Mouse (Mus musculus) hindbrain, embryonic 10.5 days (tissue): ENCODE data around the gene Hist2h3c1. TPM values are rescaled to one million over a fixed set of nuclear protein-coding genes. Genes with fewer than 3 reads are reported as not detected.

Experiments
- DNase-seq: peaks from one replicate; pipeline ENCODE4 v3.0.0-alpha.2; 2017; ENCODE audit warnings: low spot score
- H3K27ac ChIP-seq: fragments of 300-500 bp; sonication (generic); 2 replicates; pipeline ENCODE4 v1.5.1; 2016; ENCODE audit warnings: mild to moderate bottlenecking, moderate library complexity
- H3K27me3 ChIP-seq: fragments of 300-500 bp; sonication (generic); 2 replicates; pipeline ENCODE4 v1.6.1; 2016; ENCODE audit warnings: mild to moderate bottlenecking; ENCODE audit not compliant: poor library complexity, insufficient read depth, severe bottlenecking
- H3K36me3 ChIP-seq: fragments of 300-500 bp; sonication (generic); 2 replicates; pipeline ENCODE4 v1.6.1; 2016; ENCODE audit warnings: mild to moderate bottlenecking, moderate library complexity
- H3K4me1 ChIP-seq: fragments of 300-500 bp; sonication (generic); replicated peaks from 2 replicates; pipeline ENCODE4 v1.6.1; 2016; ENCODE audit warnings: mild to moderate bottlenecking
- H3K4me3 ChIP-seq: fragments of 300-500 bp; sonication (generic); 2 replicates; pipeline ENCODE4 v1.5.1; 2016; ENCODE audit warnings: mild to moderate bottlenecking, moderate library complexity
- H3K9me3 ChIP-seq: fragments of 300-500 bp; sonication (generic); 2 replicates; pipeline ENCODE4 v1.6.1; 2016; ENCODE audit warnings: mild to moderate bottlenecking, moderate library complexity
- WGBS: fragments of 180-500 bp; shearing (Covaris S2); methylation state at CpG from one replicate; pipeline ENCODE4 v1.1.7; 2016; 5-methylcytosine and 5-hydroxymethylcytosine counted together
- polyA plus RNA-seq: library from polyadenylated mRNA; unstranded; fragments of >200 nt; fragmentation: Nextera tagmentation; extraction: Ambion mirVana; gene quantifications from 2 replicates; pipeline ENCODE4 v1.2.1, GENCODE M21; 2016

The Hist2h3c1 gene
- polyA plus RNA-seq, 1 experiment from 2014 or later = 0.42 TPM

DNA sequence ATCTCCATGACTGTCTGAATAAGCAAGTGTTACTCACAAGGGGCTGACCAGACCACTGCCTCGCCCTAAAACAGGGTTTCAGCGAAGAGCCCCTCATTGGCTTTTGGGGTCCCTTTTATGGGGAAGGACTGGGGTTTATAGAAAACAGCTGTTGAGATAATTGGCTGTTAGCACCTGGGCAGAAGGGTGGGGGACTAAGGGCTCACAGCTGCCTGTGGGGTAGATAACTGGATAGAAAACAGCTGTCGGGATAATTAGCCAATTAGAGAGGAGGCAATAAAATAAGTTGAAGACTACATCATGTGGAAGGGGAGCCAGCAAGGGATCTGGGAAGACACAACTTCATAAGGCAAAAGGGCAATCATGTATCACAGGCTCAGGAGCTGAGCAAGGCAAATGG is 4.4 kb downstream of the Hist2h3c1 start:
- peaks cover 33% of the 10 kb centered on the region for H3K4me1 ChIP-seq
- no peaks in the 10 kb centered on the region for H3K27me3 ChIP-seq
- no peaks in the 10 kb centered on the region for H3K36me3 ChIP-seq
- WGBS = 87% methylated on average over 3 of the region's 3 CpGs
- no peaks in the 10 kb centered on the region for H3K9me3 ChIP-seq
- no peak overlapping the region for H3K27ac ChIP-seq
- no peak overlapping the region for H3K4me3 ChIP-seq
- DNase-seq = no peak

GRCm38 (mm10) chr3:96251787-96252186 is 5.3 kb downstream of the Hist2h3c1 start:
- H3K27me3 ChIP-seq = no peaks in the 10 kb centered on the region
- no peaks in the 10 kb centered on the region for H3K36me3 ChIP-seq
- no peak for DNase-seq
- H3K4me3 ChIP-seq = no peak overlapping the region
- H3K4me1 ChIP-seq = peaks cover 33% of the 10 kb centered on the region
- H3K9me3 ChIP-seq = no peaks in the 10 kb centered on the region
- H3K27ac ChIP-seq = no peak overlapping the region
- WGBS = 94% methylated on average over 3 of the region's 3 CpGs

DNA sequence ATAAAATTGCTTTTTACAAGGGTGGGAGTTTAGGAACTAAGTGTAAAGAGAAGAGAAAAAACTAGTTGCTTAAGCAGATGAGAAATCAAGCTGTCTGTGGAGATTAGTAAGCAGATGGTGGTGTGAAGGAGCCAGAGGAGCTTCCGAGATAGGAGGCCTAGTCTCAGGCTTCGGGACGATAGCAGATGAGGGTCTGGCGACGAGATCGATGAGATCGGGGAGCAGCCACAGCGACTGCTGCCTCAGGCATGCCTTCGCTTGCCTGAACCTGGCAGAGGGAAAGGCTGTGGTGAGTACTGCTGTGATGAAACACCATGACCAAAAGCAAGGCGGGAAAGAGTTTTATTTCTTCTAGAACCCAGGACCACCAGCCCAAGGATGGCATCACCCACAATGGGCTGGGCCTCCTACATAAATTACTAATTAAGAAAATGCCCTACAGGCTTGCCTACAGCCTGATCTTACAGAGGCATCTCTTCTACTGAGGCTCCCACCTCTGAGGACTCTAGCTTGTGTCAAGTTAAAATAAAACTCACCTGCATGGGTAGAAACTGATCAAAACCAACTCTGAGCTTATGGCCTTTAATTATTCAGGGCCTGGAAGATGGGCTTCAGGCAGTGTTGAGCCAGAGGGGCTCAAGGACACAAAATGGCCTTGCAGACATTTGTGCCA is 8.3 kb downstream of the Hist2h3c1 start:
- WGBS = 49% methylated on average over 10 of the region's 10 CpGs
- peak overlapping the region; percentile 56 for H3K27ac ChIP-seq
- DNase-seq = peak; percentile 50

GRCm38 (mm10) chr3:96255926-96256593 is 9.6 kb downstream of the Hist2h3c1 start:
- WGBS = 84% methylated on average over 5 of the region's 5 CpGs
- no peak for DNase-seq
- H3K27ac ChIP-seq = no peak overlapping the region
- H3K9me3 ChIP-seq = no peaks in the 10 kb centered on the region
- peaks cover 5% of the 10 kb centered on the region; the same call in 1 of the 2 replicates for H3K4me1 ChIP-seq
- no peaks in the 10 kb centered on the region for H3K27me3 ChIP-seq
- H3K36me3 ChIP-seq = no peaks in the 10 kb centered on the region
- H3K4me3 ChIP-seq = no peak overlapping the region

More for the DNA sequence above, 8.3 kb downstream of the Hist2h3c1 start:
- H3K9me3 ChIP-seq = no peaks in the 10 kb centered on the region
- no peaks in the 10 kb centered on the region for H3K36me3 ChIP-seq
- no peak overlapping the region for H3K4me3 ChIP-seq
- no peaks in the 10 kb centered on the region for H3K27me3 ChIP-seq
- peaks cover 13% of the 10 kb centered on the region; the same call in 1 of the 2 replicates for H3K4me1 ChIP-seq

GRCm38 (mm10) chr3:96257190-96257589 is 10.7 kb downstream of the Hist2h3c1 start:
- no peaks in the 10 kb centered on the region for H3K9me3 ChIP-seq
- H3K4me3 ChIP-seq = no peak overlapping the region
- WGBS = 80% methylated on average over 3 of the region's 3 CpGs
- no peaks in the 10 kb centered on the region for H3K27me3 ChIP-seq
- no peaks in the 10 kb centered on the region for H3K36me3 ChIP-seq
- no peak for DNase-seq
- peaks cover 16% of the 10 kb centered on the region for H3K4me1 ChIP-seq
- no peak overlapping the region for H3K27ac ChIP-seq

DNA sequence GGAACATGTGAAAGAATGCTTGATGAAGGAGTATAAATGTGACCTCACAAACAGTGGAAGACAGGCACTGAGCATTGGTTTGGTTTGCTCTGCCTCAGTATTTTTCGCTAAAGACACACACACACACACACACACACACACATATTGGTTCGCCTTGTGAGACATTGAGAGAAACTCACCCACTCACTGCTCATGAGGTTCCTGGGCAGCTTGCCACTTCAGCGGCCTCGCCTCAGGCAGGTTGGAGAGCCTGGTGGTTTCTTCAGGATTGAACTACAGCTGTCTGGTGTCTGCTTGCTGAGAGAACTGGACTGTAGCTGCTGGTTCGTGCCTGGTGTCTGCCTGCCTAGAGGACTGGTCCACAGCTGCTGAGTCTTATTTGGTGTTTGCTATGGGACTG is 13.7 kb downstream of the Hist2h3c1 start:
- 87% methylated on average over 5 of the region's 5 CpGs for WGBS
- H3K9me3 ChIP-seq = no peaks in the 10 kb centered on the region
- no peak overlapping the region for H3K27ac ChIP-seq
- no peaks in the 10 kb centered on the region for H3K36me3 ChIP-seq
- no peaks in the 10 kb centered on the region for H3K27me3 ChIP-seq
- H3K4me1 ChIP-seq = peaks cover 34% of the 10 kb centered on the region
- no peak for DNase-seq
- H3K4me3 ChIP-seq = no peak overlapping the region

DNA sequence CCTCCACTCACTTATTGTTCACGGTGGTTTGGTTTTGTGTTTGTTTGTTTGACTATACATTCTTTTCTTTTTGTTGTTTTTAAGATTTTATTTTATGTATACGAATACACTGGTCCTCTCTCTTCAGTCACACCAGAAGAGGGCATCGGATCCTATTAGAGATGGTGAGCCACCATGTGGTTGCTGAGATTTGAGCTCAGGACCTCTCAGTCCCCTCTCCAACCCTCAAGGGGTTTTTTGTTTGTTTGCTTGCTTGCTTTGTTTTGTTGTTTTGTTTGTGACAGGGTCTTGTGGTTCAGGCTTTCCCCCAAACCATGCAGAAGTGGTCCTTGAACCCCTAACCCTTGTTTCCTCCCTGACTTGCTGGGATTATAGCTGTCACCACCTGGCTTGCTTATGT is 15.1 kb downstream of the Hist2h3c1 start:
- Histone ChIP-seq H3K4me1 (peaks cover 34% of the 10 kb centered on the region), H3K36me3 (no peaks in the 10 kb centered on the region), H3K27me3 (no peaks in the 10 kb centered on the region), H3K4me3 (peak overlapping the region; percentile 65), H3K27ac (peak overlapping the region; percentile 99), H3K9me3 (no peaks in the 10 kb centered on the region)
- no peak for DNase-seq
- 50% methylated on average over 3 of the region's 3 CpGs for WGBS

- Histone ChIP-seq H3K27me3 (no peaks in the 10 kb centered on the region), H3K9me3 (no peaks in the 10 kb centered on the region), H3K4me3 (peak overlapping the region; percentile 65), H3K4me1 (peaks cover 38% of the 10 kb centered on the region), H3K36me3 (no peaks in the 10 kb centered on the region), H3K27ac (peak overlapping the region; percentile 99)
- DNase-seq = peak; percentile 87
- WGBS = 2% methylated on average over 19 of the region's 19 CpGs
Observed at GRCm38 (mm10) chr3:96262216-96262875, 15.9 kb downstream of the Hist2h3c1 start.

DNA sequence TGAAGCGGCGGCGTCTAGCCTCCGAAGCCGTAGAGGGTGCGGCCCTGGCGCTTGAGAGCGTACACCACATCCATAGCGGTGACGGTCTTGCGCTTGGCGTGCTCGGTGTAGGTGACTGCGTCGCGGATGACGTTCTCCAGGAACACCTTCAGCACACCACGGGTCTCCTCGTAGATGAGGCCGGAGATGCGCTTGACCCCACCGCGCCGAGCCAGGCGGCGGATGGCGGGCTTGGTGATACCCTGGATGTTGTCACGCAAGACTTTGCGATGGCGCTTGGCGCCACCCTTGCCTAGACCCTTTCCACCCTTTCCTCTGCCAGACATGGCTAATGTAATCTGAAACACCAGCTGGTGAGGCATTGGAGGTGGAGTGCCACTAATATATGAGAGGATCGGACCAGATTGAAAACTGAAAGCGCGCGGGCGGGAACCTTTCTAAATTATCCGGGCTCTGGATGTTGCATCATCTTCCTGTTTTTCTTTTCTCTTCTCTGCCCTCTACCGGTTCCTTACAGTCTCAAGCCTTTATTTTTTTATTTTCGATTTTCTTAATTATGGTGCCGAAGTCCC is 16.6 kb downstream of the Hist2h3c1 start, which contains the start of gene Hist2h4:
Gene Hist2h4, minus strand, starts transcription at position 333 of the 572 bp plus-strand sequence.
- H3K4me3 ChIP-seq = peak within 1 kb of the TSS; percentile 65
- no peaks in the 10 kb centered on the region for H3K27me3 ChIP-seq
- DNase-seq = peak; percentile 95
- no peaks in the 10 kb centered on the region for H3K9me3 ChIP-seq
- H3K36me3 ChIP-seq = no peaks in the 10 kb centered on the region
- under 1% methylated on average over 40 of the region's 40 CpGs for WGBS
- H3K4me1 ChIP-seq = peaks cover 45% of the 10 kb centered on the region
- peak within 1 kb of the TSS; percentile 99 for H3K27ac ChIP-seq

DNA sequence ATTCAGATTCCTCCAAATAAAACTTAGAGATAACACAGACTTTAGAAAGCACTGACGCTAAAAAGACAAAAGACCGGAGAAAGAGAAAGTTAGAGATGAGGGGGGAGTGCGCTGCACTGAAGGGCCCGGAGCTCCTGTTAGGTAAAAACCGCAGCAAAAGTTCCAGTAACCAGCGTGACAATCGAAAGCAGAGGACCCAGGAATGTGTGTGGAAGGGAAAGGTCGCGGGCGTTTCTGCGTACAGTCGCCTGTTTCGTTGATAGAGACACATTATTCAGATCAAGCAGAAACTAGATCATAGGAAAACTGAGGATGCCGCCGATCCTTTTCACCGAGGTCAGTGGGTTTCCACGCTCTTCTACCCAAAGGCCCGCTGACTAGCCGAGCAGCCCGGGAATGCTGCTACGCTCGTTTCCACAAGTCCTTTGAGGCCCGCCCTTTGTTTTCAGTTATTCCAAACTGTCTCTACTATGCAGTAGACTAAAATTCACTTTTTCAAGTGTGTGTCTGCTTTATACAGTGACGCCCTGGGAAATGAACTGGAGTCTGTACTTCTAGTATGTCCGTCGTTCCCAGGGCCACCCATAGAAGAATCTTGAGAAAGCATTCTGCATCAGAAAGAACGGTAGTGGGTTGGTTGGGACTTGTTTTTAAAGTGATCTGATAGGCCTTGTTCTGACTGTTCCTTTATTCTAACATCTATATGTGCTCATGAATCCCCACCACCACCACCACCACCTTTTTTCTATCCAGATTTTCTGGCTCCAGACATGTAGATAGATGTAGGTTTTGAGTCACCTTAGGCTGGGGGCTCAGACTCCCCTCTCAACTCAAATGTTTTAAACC is 17.3 kb downstream of the Hist2h3c1 start:
- Histone ChIP-seq H3K27ac (peak overlapping the region; percentile 99), H3K9me3 (no peaks in the 10 kb centered on the region), H3K4me3 (peak overlapping the region; percentile 65), H3K4me1 (peaks cover 47% of the 10 kb centered on the region), H3K36me3 (no peaks in the 10 kb centered on the region), H3K27me3 (no peaks in the 10 kb centered on the region)
- DNase-seq = peak; percentile 61
- WGBS = 8% methylated on average over 27 of the region's 27 CpGs

- H3K27me3 ChIP-seq = no peaks in the 10 kb centered on the region
- 72% methylated on average over 7 of the region's 7 CpGs for WGBS
- peak overlapping the region; percentile 65 for H3K4me3 ChIP-seq
- peak overlapping the region; percentile 99 for H3K27ac ChIP-seq
- no peaks in the 10 kb centered on the region for H3K36me3 ChIP-seq
- H3K9me3 ChIP-seq = no peaks in the 10 kb centered on the region
- DNase-seq = peak; percentile 29
- H3K4me1 ChIP-seq = peaks cover 47% of the 10 kb centered on the region
Observed at GRCm38 (mm10) chr3:96264404-96264949, 18.0 kb downstream of the Hist2h3c1 start.
